Mouse (Mus musculus) ovary, postnatal 10 days (tissue): ENCODE measurements around the gene Prkcb.

Experiments
- DNase-seq: peaks from one replicate; pipeline ENCODE4 v3.0.0; 2022; ENCODE audit warnings: low spot score

Prkcb gene

DNA sequence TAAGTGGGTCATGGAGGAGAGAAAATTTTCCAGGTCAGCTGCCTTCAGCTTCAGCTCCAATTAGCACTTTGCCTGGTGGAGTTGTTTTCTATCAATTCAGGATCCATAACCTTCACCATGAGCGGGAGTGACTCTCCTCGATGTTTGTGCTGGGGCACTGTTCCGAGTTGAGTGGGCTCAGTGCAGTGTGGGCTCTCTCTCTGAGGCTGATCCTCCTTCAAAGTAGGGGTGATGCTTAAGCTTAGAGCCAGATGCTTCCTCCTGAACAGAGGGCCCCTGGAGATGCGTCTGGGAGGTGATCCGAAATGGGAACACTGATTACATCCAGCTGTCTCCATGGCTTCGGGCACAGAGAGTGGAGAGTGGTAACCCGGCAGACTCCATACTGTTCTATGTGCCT, 308.8 kb downstream of the Prkcb start:
- no peak for DNase-seq

DNA sequence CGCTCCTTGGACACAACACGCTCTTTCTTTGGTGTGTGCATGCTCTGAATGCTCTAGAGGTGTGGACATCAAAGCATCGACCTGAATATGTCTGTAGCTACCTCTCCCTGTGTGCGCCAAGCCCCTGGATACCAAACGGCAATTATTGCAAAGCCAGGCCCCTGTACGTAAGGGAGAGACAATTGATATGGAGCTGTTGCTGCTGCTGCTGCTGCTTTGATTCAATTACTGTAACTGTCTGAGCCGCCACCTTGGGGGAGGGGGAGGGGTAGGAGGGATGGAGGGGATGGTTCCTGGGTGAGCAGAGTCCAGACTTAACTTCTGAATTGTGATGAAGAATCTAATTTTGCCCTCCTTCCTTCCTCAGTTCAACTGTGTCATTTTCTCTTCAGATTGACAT, 312.3 kb downstream of the Prkcb start:
- DNase-seq = no peak

DNA sequence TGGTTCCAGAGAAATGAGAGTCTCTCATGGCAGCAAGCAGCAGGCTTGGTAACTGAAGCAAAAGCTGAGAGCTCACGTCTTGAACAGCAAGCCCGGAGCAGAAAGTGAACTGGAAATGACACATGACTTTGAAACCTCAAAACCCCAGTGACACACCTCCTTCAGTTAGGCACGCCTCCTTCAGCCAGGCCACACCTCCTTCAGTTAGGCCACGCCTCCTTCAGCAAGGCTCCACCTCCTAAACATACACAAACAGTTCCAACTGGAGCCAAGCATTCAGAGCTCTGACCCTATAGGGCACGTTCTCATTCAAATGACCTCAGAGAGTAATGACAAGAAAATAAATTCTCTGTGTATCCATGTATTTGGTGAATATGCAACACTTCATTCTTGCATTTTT, 316.5 kb downstream of the Prkcb start:
- DNase-seq = no peak

DNA sequence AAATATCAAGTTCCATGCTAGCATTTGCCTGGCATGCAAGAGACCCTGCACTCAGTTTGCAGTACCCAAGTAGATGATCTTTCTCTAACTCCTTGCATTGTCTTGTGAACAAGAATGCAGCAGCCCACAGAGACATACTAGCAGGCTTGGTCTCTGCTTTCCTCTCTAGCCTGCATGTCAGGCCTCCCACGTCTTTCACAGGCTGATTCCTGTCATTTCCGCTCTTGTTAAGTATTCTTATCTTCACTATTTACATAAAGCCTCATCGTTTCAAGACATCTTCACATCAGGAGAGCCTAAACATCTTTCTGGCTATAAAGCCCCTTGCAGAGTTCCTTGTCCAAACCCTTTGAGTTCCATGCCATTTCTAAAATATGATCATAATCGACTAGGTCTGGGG, 320.9 kb downstream of the Prkcb start:
- no peak for DNase-seq

DNA sequence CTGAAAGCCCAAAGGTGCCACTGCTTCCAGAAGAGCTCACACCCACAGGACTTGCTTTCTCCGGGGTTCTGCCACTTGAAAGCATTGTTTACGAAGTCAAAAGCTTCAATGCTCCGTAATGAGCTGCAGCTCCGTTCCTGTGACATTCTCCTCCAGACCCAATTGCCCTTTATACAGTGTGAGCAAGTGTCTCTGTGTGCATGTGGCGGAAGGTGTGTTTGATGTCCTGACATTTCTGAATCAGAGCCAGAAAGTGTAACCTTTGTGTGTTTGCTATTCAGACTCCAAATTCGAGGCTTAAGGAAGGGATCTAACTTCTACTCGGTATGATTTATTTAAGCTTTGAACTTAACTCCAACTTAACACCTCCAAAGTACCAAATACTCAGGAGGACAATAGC, 321.6 kb downstream of the Prkcb start:
- DNase-seq = no peak

DNA sequence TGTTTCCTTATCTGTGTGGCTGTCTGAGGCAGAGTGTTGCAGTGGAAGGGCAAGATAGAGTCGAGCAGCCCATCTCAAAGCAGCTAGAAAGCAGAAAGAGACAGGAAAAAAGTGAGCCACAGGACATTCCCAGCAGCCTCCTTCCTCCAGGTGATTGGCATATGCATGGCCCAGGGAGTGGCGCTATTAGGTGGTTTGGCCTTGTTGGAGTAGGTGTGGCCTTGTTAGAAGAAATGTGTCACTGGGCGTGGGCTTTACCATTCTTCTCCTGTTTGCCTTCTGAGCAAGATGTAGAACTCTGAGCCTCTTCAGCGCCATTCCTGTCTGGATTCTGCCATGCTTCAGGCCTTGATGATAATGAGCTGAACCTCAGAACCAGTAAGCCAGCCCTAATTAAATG, 325.3 kb downstream of the Prkcb start:
- no peak for DNase-seq

DNA sequence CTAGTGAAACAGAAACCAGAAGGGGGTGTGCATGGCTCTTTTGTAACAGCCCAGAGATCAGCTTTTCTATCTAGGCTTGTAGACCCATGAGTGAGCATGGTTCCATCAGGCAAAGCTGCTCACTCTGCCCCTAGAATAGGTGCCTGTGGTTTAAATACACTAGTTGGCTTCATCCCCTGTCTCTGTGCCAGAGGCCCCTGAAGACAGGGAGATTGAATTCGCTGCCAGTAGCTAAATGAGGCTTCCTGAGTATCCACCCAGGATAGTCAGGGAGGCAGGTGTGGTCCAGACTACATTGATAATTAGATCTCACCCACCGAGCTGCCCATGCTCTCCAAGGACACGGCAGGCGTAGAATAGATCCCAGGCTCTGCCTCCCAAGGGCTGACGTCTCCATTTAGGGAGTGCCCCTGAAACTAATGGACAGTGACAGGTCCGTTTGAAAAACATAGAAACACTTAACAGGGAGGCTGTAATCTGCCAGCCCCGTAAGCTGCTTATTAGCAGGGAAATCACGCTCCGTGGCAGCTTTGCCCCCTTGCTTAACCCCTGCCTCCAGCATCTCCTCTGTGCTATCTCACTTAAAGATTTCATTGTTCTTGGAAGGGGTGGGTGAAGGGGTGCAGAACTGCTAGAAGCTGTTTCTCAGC, 333.7 kb downstream of the Prkcb start:
- DNase-seq = no peak

DNA sequence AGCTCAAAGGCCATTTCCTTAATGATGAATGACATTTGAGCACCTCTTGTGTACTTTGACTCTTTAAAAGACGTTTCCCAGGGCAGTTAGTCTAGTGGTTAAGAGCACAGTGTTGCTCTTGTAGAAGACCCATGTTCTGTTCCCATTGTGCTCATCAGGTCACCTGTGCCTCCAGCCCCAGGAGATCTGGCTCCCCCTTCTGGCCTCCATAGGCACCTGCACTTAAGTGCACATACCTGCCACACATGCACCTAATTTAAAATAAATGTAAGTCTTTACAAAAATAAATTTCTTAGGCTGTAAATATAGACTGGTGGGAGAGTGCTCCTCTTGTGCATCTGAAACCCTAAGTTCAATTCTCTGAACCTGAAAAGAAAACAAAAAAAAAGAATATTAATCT, 335.2 kb downstream of the Prkcb start:
- no peak for DNase-seq

DNA sequence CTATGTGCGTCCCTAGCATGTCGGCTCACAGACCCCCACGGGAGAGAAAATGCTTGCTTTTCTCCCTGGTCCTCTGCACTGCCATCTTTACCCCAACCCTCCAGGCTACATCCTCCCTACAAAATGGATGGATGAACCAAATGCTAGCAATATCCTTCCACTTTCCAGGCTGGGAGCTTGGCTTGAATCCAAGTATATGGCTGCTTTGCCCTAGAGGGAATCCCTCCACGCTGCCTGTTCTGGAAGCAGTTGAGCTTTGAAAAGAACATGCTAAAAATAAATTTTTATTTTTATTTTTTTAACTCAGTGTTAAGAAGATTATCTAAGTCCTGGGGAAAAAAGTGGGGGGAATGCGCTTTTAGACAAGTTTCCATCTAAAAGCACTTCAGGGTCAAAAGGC, 339.5 kb downstream of the Prkcb start:
- DNase-seq = no peak

DNA sequence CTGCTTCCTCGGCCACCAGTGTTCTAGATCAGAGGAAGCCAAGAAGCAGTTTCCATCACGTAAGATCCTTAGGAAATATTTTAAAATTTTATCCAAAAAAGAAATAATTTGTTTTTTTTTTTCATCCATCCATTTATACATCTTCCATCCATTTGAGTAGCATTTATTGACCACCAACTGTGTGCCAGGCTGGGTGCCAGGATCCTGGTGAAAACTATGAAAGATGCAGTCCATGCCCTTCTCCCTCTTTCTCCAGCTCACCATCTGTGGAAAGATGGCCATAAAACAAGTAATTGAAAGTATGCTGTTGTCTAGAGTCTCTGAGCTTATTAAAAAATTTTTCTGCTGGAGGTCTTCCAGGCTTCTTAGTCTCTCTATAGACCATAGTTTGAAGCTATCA, 341.8 kb downstream of the Prkcb start:
- no peak for DNase-seq

DNA sequence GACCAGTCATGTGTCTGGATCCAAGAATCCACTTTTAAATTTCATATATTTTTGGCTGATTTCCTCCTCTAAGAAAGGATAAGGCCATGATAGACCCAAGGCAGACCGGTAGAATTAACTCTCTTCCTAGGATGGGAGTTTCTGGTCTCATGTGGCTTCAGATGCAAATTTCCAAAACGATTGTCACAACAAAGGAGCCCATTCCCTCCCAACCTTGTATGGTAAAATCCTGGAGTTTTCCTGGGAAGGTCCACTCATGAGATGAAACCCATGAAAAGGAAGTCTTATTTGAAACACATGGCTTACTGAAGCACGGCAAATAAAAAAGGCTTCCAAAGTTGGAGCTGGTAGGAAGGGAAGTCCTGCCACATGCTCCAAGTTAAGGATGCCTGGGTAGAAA, 342.6 kb downstream of the Prkcb start:
- no peak for DNase-seq

DNA sequence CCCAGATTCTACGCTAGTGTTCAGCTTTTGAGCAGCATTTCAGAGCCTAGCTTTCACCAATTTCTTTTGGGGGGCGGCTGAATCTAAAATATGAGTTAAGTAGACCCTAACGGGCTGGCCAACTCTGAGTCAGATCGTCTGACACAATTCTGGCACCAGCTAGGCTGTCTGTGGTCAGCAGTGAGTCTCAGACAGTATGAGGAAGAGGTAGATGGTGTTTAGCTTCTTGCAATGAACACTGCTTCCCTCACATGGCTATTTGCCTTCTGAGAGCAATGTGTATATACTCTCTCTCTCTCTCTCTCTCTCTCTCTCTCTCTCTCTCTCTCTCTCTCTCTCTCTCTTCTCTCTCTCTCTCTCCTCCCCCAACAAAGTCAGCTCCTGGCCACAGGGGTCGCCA, 344.4 kb downstream of the Prkcb start:
- no peak for DNase-seq

DNA sequence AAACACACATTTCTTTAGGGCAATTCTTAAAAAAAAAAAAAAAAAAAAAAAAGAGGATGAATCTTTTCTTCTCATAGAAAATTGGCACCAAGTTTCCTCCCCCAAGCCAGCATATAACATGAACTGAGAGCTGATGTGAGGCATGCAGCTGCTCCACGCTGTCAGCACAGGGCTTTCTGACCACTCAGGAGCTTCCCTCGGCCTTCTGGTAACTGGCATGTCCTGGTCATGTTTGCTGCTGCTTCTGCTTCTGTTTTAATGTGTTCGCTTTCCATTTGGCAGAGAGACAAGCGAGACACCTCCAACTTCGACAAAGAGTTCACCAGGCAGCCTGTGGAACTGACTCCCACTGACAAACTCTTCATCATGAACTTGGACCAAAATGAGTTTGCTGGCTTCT, 344.9 kb downstream of the Prkcb start:
- DNase-seq = no peak

DNA sequence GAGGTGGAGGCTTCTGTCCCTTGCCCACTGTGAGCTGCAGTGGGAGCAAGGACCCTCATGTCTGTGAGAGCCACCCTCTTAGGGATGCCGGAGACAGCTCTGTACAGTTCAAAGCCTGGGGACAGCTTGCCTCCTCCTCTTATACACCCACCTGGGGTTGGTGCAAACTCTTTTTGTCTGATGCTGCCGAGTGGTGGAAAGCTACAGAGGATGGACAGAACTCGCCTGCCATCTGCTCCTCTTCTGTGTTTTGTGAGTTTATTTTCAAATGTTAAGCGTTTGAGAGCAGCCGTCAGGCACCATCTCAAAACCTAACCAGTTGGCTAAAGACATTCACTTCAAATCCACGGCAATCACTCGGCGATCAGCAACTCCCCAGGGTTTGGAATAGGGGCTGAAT, 355.1 kb downstream of the Prkcb start:
- no peak for DNase-seq

DNA sequence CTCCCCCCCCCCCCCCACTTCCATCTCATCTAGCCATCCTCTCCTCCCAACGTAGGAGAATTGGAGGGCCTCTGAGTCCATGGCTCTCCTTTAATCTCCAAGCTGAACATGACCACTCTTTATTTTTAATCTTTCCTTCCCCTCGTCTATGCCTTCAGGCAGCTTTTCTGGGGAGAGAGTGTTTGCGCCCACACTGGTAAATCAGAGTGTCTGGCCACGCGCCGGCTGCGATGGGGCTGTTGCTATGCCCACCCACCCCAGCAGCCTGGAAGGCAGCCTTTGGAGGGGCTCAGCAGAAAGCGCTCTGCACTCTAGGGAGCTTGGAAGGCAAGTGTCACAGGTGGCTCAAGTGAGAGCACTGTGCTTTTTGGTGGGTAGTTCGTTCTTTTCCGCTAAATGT, 360.8 kb downstream of the Prkcb start:
- no peak for DNase-seq

DNA sequence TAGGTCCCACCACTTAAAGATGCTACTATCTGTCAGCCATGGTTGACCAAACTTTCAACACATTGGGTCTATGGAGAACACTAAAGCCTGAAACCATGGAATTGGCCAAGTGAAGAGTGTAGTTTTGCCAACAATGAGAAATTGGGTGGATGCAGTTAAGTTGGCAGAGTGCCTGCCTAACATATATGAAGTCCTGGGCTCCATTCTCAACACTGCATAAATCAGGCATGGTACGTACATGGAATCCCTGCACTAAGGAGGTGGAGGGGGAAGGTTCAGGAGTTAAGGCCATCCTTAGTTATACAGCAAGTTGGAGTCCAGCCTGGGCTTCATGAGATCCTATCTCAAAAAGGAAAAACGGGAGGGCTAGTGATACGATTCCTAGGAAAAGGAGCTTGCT, 364.0 kb downstream of the Prkcb start:
- no peak for DNase-seq

DNA sequence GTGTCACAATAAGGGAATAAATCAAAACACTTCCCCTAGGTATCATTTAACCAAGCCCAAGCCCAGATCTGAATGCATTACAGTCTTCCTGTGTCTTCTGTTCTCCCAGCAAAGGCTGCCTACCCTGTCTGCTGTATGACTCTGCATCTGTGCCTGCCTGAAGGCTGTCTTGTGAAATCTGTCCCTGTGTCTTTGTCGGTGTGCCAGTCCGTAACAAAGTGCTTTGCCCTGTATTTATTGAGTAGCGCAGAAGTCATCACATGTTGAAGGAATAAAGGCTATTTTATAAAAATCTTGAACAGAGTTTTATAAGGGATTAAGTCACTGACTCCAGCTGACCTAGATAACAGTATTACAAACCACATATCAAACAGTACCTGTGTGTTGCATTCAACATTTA, 368.1 kb downstream of the Prkcb start:
- no peak for DNase-seq

DNA sequence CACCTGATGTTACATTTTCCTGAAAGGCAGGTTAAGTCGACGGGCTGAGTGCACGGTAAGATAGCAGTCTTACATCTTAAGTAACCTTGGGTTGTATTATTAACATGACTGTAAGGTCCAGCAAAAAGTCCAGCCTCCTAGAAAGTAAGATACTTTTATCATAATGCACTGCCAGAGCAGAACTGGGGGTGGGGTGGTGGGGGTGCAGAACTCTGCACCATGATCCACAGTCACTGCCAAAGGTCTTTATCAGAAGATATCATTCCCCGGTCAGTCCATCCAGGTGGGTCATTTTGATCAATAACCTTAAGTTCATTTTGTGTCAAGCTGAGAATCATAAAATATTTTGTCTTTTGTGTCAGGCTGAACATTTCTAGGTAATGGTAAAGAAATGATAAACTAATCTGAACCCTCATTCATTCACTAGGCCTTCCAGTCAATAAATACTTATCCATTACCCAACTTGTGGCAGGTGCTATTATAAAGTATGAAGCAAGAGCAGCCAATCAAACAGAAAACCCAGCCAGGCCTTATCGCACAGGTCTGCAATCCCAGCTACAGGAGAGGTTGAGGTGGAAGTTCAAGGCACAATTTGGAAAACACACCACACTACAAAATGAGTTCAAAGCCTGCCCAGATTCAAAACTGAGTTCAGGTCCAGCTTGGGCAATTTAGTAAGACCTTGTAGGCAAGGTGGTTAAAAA, 369.0 kb downstream of the Prkcb start:
- no peak for DNase-seq

DNA sequence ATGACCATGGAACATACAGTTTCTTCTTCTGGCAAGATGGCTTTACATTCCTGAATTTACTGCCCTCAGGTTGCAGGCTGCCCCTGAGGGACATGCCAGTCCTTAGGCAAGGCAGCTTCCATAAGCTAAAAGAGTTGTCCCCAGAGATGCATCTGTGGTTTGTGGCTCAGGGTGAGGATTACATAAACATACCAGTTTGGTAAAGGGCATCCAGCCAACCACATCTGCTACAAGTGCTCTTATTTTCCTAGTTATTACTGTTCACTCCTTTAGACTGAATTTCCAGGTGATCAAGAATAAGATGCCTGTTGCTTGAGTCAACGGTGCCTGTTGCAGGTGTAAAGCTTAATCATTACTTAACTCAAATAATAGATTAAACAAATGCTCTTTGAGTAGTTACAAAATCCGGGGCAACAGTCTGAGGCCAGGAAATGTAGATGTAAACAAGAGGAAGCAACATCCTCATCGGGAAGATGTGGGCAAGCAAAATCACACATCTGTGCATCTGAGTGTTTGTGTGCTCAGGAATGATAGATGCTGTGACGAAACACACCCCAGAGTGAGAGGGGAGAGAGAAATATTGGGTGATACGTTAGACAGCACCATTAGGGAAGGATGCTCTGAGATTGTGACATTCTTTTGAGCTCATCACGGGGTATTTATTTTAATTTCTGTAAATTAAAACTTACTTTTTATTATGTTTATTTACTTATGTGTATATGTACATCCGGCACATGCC, 376.9 kb downstream of the Prkcb start:
- DNase-seq = no peak

DNA sequence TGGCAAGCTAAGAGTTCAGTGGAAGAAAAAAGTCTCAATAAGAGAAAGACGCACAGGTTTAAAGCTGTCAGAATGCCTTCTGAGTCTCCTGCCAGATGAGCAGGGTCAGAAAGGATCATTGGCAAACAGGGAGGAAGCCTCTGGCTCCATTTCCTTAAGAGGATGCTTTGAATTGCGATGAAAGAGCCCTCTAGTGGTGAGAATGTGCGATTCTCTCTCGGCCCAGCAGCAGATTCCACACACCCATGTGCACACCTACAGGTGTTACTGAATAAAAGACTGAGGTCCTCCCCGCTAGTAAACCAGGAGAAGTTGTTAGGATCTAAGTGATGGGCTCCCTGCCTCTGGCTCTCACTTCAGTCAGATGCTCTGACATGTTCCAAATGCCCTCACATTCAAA, 379.4 kb downstream of the Prkcb start:
- no peak for DNase-seq

DNA sequence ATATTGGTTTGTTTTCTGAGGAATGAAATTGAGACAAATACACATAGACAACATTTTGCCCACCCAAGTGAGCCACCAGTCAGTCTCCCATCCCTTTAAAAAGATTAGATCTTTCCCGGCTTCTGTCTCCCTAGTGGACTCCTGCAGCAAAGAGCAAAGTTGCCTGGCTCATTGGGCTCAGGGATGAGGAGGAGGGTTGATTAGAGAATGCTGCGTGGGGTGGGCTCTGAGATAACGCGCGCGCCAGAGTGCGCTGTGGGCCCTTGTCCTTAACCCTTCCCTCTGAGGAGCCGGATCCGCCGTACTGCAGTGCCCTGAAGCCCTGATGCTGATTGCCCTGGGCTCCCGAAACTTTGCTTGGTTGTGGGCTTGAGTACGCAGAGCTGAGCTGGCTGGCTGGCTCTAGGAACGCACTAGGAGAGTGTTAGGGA, 381.9 kb downstream of the Prkcb start, which contains the start of gene Cacng3:
Gene Cacng3 (plus strand): TSS at position 51 of the 431 bp plus-strand sequence.
- DNase-seq = no peak

DNA sequence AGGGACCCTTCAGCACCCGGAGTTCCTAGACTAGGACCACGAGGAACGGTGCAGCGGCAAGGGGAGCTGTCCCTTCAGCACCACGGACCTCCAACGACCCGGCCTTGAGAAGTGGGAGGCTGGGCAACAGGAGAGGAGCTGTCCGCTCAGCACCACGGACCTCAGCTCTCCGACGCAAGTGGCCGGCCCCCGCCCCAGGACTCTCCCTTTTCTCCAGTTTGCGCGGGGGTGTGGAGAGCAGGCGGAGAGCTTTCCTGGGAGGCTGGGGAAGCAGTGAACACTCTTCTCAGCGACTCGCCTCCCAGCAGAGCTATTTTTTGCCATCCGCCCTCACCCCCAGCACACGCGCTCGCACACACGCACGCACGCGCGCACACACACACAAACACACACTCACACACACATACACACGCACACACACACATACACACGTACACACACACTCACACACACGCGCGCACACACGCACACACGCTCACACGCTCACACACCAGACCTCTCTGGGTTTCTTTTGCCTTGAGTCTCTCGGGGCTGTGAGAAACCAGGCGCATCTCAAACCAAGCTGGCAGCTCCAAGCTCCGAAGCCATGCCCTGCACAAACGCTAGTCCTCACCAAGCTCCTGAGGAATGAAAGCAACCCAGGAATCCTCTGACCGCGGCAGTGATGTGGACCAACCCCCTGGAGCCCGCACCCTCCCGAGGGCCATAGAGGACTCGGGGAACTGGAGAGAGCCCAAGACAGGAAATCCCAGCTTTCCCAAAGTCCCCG, 382.5 kb downstream of the Prkcb start:
- peak; percentile 84 for DNase-seq

DNA sequence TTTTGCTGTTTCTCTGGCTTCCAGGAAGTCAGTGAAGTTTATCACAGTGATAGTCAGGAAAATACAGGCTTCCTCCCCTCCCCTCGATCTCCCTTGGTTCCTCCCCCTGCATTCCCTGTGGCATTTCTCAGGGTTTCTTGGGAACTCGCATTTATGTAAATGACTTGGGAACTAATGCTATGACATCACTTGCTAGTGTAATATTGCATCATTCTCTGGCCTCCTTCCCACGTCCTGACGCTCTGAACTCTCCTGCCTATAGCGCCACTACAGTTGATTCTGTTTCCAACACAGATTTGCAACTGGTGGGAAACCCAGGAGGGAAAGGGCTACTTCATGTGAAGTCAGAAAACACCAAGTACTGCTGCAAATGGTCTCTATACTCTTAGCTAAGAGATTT, 384.4 kb downstream of the Prkcb start:
- DNase-seq = no peak
